Mouse (Mus musculus) testis, adult 2 months (tissue): ENCODE measurements around the gene Adpgk. TPM values are rescaled to one million over a fixed set of nuclear protein-coding genes. Genes with fewer than 3 reads are reported as not detected.

Experiments used
- H3K27ac ChIP-seq: fragments of 200-500 bp; 2 replicates; pipeline ENCODE4 v1.5.1; 2012; ENCODE audit warnings: low read depth, low read length; ENCODE audit not compliant: control insufficient read depth, insufficient read depth
- H3K27me3 ChIP-seq: fragments of 200-500 bp; 2 replicates; pipeline ENCODE4 v1.6.1; 2012; ENCODE audit warnings: mild to moderate bottlenecking, low read length, moderate library complexity; ENCODE audit not compliant: control insufficient read depth, insufficient read depth
- H3K36me3 ChIP-seq: fragments of 200-500 bp; 2 replicates; pipeline ENCODE4 v1.6.1; 2012; ENCODE audit warnings: mild to moderate bottlenecking, low read length; ENCODE audit not compliant: control insufficient read depth, insufficient read depth
- H3K4me1 ChIP-seq: fragments of 200-500 bp; 2 replicates; pipeline ENCODE4 v1.6.1; 2012; ENCODE audit warnings: low read length; ENCODE audit not compliant: control insufficient read depth, insufficient read depth
- H3K4me3 ChIP-seq: fragments of 200-500 bp; 2 replicates; pipeline ENCODE4 v1.5.1; 2012; ENCODE audit warnings: low read depth, mild to moderate bottlenecking, low read length, moderate library complexity, mixed read lengths; ENCODE audit not compliant: control insufficient read depth
- CTCF ChIP-seq: fragments of 200-500 bp; IDR thresholded peaks from 2 replicates; pipeline ENCODE4 v1.5.1; 2012; ENCODE audit warnings: low read depth, mild to moderate bottlenecking, inconsistent platforms, low read length, moderate library complexity; ENCODE audit not compliant: control insufficient read depth, insufficient read depth, insufficient replicate concordance
- POLR2A ChIP-seq: fragments of 200-500 bp; IDR thresholded peaks from 2 replicates; pipeline ENCODE4 v1.6.1; 2012; ENCODE audit warnings: low read depth, mild to moderate bottlenecking, inconsistent platforms, low read length, moderate library complexity; ENCODE audit not compliant: control insufficient read depth
- polyA plus RNA-seq: library from polyadenylated mRNA; depleted of rRNA; stranded (reverse); fragments of >200 nt; gene quantifications from 2 replicates; pipeline ENCODE4 v1.2.3, GENCODE M21; 2012; rRNA removed

Gene Adpgk
- 7.0 and 7.7 TPM in 2 replicates for polyA plus RNA-seq

DNA sequence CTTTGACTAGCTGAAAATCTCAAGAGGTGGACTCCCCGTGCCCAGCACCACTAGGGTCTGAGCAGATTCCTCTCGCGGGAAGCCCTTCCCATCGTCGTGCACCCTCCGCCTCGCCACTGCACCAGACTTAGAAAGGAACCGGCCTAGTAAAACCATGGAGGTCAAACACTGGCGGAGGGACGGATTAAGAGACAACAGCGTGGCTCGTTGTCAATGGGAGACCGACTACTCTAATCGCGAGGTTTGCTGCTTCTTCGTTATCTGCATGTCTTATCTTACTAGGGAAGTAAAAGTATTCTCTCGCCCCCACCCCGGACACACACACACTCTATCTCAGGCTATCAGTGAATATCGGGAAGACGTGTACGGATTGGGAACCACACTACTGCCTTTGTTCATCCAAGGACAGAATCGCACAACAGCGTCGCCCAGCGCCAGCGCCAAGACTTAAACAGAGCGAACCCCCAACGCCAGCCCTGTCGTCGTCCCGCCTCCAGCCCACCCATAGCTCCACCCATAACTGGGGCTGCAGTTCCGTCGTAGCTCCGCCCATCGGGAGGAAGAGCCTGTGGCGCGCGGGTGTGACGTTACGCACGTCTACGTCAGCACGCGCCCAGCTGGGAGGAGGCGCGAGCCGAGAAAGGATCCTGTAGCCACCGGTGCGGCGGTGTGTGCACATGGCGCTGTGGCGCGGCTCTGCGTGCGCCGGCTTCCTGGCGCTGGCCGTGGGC, at the start of gene Adpgk:
Gene Adpgk, plus strand, starts transcription at position 602 of the 731 bp plus-strand sequence.
- Histone ChIP-seq H3K4me1 (peaks cover 5% of the 10 kb centered on the region), H3K27me3 (no peaks in the 10 kb centered on the region), H3K4me3 (peak within 1 kb of the TSS; percentile 99), H3K27ac (peak within 1 kb of the TSS; percentile 97), H3K36me3 (no peaks in the 10 kb centered on the region)
- TF ChIP-seq POLR2A (peak; percentile 98), CTCF (peak; percentile 17; the same call in 1 of the 2 replicates)

DNA sequence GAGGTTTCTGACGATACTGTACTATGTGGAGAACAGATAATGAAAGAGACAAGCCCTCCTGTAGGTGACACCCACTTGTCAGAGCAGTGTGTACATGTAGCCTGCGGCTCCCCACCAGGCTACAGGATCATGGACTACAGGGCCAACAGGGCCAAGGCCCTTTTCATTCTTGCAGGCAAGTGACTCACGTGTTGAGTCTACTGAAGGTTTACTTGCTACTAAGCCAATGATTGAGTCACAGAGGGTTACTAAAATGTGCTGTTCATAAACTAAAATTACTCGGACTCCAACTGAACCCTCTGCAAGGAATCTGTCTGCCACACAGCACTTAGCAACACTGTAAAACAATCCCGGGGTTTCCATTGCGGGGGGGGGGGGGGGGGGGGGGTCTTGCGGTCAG, 46.2 kb upstream of the Adpgk start:
- Histone ChIP-seq H3K4me1 (no peaks in the 10 kb centered on the region), H3K36me3 (no peaks in the 10 kb centered on the region), H3K27ac (no peak overlapping the region), H3K27me3 (no peaks in the 10 kb centered on the region), H3K4me3 (no peak overlapping the region)
- TF ChIP-seq POLR2A (no peak), CTCF (no peak)

DNA sequence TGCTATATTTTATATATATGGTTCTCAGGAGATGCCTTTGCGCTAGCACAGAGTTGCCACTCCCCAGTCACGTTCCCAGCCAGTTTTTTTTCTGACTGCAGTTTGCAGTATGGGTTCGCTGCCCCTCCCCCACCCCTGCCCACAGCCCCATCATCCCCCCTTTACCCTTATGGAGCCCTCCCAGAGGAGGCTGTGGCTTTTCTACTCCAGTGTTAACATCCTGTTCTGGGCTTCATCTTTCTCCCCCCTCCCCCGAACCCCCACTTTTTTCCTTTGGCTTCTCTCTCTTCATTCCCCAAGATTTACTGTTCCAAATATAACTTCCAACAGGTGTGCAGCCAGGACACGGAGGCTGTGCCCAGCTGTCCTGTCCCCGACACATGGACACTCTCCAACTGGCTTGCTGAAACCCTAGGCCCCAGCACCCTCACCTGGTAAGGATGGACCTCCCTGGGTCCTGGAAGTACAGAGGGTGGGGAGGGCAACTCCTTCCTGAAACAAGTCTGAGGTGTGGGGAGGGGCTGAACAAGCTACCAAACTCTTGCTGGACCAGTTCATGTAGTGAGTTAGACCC, 44.8 kb upstream of the Adpgk start:
- Histone ChIP-seq H3K4me3 (no peak overlapping the region), H3K27ac (no peak overlapping the region), H3K36me3 (no peaks in the 10 kb centered on the region), H3K4me1 (no peaks in the 10 kb centered on the region), H3K27me3 (no peaks in the 10 kb centered on the region)
- TF ChIP-seq POLR2A (no peak), CTCF (no peak)

- no peaks in the 10 kb centered on the region for H3K27me3 ChIP-seq
- no peak overlapping the region for H3K4me3 ChIP-seq
- no peaks in the 10 kb centered on the region for H3K4me1 ChIP-seq
- no peak overlapping the region for H3K27ac ChIP-seq
- TF ChIP-seq POLR2A (no peak), CTCF (no peak)
- no peaks in the 10 kb centered on the region for H3K36me3 ChIP-seq
These were observed 42.0 kb upstream of the Adpgk start for GRCm38 (mm10) chr9:59249359-59249758.

DNA sequence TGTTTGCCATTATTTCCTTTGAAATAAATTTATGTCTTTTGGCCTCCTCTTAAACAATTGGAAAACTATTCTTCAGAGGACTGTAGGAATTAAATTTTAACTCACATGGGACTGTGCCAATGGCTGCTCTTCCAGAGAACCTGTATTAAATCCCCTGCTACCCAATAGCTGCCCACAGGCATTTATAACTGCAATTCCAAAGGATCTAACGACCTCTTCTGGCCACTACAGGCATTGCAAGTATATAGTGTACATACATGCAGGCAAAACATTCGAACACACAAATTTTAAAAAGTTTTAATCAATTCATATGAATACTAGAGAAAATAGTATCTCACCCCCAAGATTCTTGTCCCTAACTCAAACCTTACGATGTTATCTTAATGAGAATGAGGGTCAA, 41.1 kb upstream of the Adpgk start:
- no peaks in the 10 kb centered on the region for H3K36me3 ChIP-seq
- no peak for TF ChIP-seq POLR2A
- no peak for TF ChIP-seq CTCF
- no peak overlapping the region for H3K4me3 ChIP-seq
- no peak overlapping the region for H3K27ac ChIP-seq
- H3K27me3 ChIP-seq = no peaks in the 10 kb centered on the region
- H3K4me1 ChIP-seq = no peaks in the 10 kb centered on the region

DNA sequence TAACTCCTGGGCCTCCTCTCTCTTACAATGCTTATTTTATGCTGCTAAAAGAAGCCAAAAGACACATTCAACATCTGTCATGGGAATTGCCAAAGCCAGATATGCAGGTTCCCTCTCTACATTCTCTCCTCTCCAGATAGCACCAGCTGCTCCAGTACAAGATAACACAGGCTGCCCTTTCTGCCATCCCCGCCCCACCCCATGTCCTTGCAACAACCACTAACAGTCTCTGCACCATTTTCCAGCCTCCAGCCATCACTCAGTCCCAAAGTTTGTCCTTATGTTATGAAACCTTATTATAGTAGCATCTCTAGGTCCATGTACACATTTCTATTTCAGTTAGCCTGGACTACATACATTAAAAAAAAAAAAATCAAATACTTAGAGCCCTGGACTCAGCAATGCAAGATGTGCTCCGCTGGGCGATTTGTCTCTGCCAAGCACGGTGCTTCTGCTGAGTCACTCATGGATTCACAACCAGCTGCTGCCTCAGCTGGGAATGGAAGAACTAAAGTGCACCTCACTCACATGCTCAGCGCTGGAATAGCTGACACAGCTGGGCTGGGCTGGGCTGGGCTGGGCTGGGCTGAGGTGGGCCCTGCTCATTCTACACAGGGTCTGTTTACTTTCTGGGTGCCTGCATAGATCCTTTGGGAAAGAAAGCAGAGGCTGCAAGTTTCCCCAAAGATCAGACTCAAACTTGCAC, 36.5 kb upstream of the Adpgk start:
- H3K27ac ChIP-seq = no peak overlapping the region
- H3K36me3 ChIP-seq = no peaks in the 10 kb centered on the region
- H3K4me3 ChIP-seq = no peak overlapping the region
- no peaks in the 10 kb centered on the region for H3K4me1 ChIP-seq
- TF ChIP-seq POLR2A = no peak
- TF ChIP-seq CTCF = no peak
- H3K27me3 ChIP-seq = no peaks in the 10 kb centered on the region

GRCm38 (mm10) chr9:59259806-59260454, 31.4 kb upstream of the Adpgk start:
- H3K4me1 ChIP-seq = no peaks in the 10 kb centered on the region
- H3K27me3 ChIP-seq = no peaks in the 10 kb centered on the region
- H3K27ac ChIP-seq = no peak overlapping the region
- TF ChIP-seq POLR2A (no peak), CTCF (no peak)
- H3K4me3 ChIP-seq = no peak overlapping the region
- no peaks in the 10 kb centered on the region for H3K36me3 ChIP-seq
